Mouse (Mus musculus): ENCODE measurements around the gene Prrxl1. TPM values are rescaled to one million over a fixed set of nuclear protein-coding genes. Genes with fewer than 3 reads are reported as not detected.

Prrxl1 gene
- polyA plus RNA-seq, 1 experiment from 2014 or later: 0.11 TPM

DNA sequence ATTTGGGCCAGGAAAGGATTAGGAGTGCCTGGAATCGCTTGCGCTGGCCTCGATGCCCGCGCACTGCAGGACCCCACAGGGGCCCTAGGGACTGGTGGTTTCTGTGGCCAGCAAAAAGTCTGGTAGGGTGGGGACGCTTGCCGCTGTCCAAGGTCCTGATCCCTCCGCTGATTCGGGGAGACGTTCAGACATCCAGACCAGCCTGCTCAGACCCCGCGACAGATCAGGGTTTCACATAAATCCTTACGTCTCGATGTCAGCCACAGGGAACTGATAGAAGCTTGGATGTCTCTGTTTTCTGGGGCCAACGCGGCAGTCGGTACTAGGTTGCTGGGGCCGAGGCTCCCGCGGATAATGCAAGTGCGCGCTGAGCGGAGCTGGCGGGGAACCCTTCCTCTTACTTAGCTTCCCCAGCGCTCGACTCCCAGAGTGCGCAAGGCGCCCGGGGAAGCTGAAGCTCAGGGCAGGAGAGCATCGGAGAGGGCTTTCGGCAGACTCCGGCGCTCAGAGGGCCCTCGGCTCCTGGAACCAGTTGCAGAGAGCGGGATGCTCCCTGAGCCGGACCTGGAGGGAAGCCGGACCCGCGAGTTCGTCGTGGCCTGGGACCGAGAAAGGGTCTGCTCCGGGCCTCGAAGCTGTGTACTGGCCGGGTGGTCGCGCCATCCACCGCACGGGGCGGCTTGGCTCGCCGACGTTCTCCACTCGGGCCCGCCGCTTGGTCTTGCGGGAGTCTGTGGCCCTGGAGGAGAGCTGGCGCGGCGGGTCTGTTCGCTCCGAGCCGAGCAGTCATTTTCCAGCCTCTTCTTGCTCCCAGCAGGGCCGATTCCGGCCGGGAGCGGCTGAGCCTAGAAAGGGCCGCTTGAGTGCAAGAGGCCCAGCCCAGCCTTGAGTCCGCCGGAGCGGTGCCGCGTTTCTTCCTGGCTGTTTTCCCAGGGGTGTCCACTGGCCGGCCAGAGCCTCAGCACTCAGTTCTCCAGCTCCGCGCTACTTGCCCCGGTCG is 1.7 kb upstream of the Prrxl1 start:
- Histone ChIP-seq H3K4me3 (peak overlapping the region; percentile 42), H3K4me2 (peak overlapping the region; percentile 62), H3K4me1 (peaks cover 24% of the 10 kb centered on the region), H3K36me3 (no peaks in the 10 kb centered on the region), H3K27ac (replicated peaks) (no peak overlapping the region), H3K9me3 (no peaks in the 10 kb centered on the region), H3K27me3 (replicated peaks) (peaks cover 100% of the 10 kb centered on the region), H3K9ac (no peak overlapping the region)
- under 1% methylated on average over 78 of the region's 78 CpGs for WGBS
- no peak for ATAC-seq (ENCODE audit: extremely low read depth, insufficient number of reproducible peaks, low FRiP score, low TSS enrichment)

- H3K36me3 ChIP-seq: no peaks in the 10 kb centered on the region
- no peak overlapping the region for H3K9ac ChIP-seq
- H3K27me3 ChIP-seq (replicated peaks): peaks cover 100% of the 10 kb centered on the region
- H3K27ac ChIP-seq (replicated peaks): no peak overlapping the region
- 7% methylated on average over 23 of the region's 23 CpGs for WGBS
- peak overlapping the region; percentile 45; the same call in 1 of the 2 replicates for H3K4me3 ChIP-seq
- peaks cover 24% of the 10 kb centered on the region for H3K4me1 ChIP-seq
- no peak for ATAC-seq (ENCODE audit: extremely low read depth, insufficient number of reproducible peaks, low FRiP score, low TSS enrichment)
- no peaks in the 10 kb centered on the region for H3K9me3 ChIP-seq
- H3K4me2 ChIP-seq: peak overlapping the region; percentile 66; the same call in 1 of the 2 replicates
Measured at GRCm38 (mm10) chr14:32598437-32599219, 579 bp upstream of the Prrxl1 start.

- peak overlapping the region; percentile 45; the same call in 1 of the 2 replicates for H3K4me3 ChIP-seq
- 0 out of 2 replicates have a peak overlapping the region, but pooled peaks have one; percentile 66 for H3K4me2 ChIP-seq
- peaks cover 100% of the 10 kb centered on the region for H3K27me3 ChIP-seq (replicated peaks)
- H3K27ac ChIP-seq (replicated peaks): no peak overlapping the region
- 4% methylated on average over 16 of the region's 16 CpGs for WGBS
- no peak for ATAC-seq (ENCODE audit: extremely low read depth, insufficient number of reproducible peaks, low FRiP score, low TSS enrichment)
- no peaks in the 10 kb centered on the region for H3K36me3 ChIP-seq
- no peaks in the 10 kb centered on the region for H3K9me3 ChIP-seq
- H3K9ac ChIP-seq: no peak overlapping the region
- H3K4me1 ChIP-seq: peaks cover 24% of the 10 kb centered on the region
Measured at GRCm38 (mm10) chr14:32600110-32600509, 903 bp downstream of the Prrxl1 start.

DNA sequence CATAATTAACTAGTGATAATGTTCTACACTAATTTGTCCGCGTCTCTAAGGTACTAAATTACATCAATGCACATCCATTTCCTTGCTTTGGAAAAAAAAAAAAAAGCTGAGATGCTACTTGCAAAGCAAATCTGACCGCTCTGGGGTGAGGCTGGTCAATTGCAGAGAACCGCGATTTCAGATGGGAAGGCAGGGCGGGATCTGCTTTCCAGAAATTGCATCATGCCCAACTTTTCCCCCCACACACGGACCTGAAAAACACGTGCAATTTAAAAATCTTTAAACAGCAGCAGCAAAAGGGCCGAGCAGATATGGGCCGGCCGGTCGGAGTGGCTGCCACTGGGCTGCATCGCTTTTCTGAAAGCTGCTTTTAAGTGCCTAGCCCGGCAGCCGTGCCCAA is 6.3 kb downstream of the Prrxl1 start:
- no peak for ATAC-seq (ENCODE audit: extremely low read depth, insufficient number of reproducible peaks, low FRiP score, low TSS enrichment)
- Histone ChIP-seq H3K36me3 (no peaks in the 10 kb centered on the region), H3K27me3 (replicated peaks) (peaks cover 78% of the 10 kb centered on the region), H3K9ac (no peak overlapping the region), H3K4me2 (no peak overlapping the region), H3K27ac (replicated peaks) (no peak overlapping the region), H3K4me3 (no peak overlapping the region), H3K9me3 (no peaks in the 10 kb centered on the region), H3K4me1 (no peaks in the 10 kb centered on the region)
- WGBS: 52% methylated on average over 15 of the region's 15 CpGs

DNA sequence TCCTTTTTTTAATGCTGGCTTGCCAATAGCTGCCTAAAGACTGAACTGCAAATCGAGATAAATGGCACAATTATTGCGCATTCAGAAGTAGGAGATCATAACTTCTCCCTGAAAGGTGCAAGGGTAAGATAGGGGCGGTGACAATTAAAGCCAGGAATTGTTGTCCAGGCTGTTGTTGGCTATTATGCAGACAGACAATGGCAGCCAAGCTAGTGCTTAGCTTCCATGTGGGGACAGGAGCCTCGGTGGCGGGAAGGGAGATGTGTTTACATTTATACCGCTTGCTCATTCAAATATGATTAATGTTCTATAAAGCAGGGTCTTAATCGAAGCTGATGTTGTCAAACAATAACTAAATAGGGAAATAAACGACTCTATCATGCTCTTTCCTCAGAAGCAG is 7.1 kb downstream of the Prrxl1 start:
- Histone ChIP-seq H3K27ac (replicated peaks) (no peak overlapping the region), H3K9me3 (no peaks in the 10 kb centered on the region), H3K27me3 (replicated peaks) (peaks cover 70% of the 10 kb centered on the region), H3K9ac (no peak overlapping the region), H3K4me2 (no peak overlapping the region), H3K36me3 (no peaks in the 10 kb centered on the region), H3K4me3 (no peak overlapping the region), H3K4me1 (no peaks in the 10 kb centered on the region)
- ATAC-seq (ENCODE audit: extremely low read depth, insufficient number of reproducible peaks, low FRiP score, low TSS enrichment): no peak
- WGBS: 71% methylated on average over 8 of the region's 8 CpGs

DNA sequence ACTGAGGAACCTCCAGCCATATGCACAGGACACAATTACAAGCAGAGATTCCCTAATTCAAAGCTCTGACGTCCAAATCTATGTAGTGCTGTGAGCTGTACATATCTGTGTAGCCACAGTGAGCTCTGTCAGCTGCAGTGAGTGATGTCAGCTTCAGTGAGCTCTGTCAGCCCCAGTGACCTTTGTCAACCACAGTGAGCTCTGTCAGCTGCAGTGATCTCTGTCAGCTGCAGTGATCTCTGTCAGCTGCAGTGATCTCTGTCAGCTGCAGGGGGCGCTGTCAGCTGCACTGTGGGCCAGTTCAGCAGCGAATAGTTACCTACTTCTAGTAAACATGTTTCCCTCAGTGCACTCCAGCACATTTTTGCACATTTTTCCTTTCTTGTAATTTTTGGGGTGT is 10.2 kb downstream of the Prrxl1 start:
- H3K36me3 ChIP-seq: no peaks in the 10 kb centered on the region
- no peak overlapping the region for H3K4me2 ChIP-seq
- H3K4me1 ChIP-seq: no peaks in the 10 kb centered on the region
- H3K27ac ChIP-seq (replicated peaks): no peak overlapping the region
- H3K9ac ChIP-seq: no peak overlapping the region
- ATAC-seq (ENCODE audit: extremely low read depth, insufficient number of reproducible peaks, low FRiP score, low TSS enrichment): no peak
- peaks cover 49% of the 10 kb centered on the region for H3K27me3 ChIP-seq (replicated peaks)
- no peaks in the 10 kb centered on the region for H3K9me3 ChIP-seq
- H3K4me3 ChIP-seq: no peak overlapping the region
- WGBS: 19% methylated on average over 3 of the region's 3 CpGs

DNA sequence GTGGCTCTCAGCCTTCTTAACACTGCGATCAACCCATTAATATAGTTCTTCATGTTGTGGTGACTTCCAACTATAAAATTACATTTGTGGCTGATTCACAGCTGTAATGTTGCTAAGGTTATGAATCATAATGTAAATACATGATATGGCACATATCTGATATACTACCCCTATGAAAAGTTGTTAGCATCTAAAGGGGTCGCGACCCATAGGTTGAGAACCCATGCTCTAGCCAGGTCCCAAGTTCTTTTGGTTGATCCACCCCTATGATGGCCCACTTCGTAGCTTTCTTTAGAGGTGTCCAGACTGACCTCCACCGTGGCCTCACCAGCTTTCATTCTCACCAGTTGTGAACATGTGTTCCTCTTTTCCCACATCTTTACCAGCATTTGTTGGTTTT is 18.0 kb downstream of the Prrxl1 start:
- no peak overlapping the region for H3K4me3 ChIP-seq
- no peaks in the 10 kb centered on the region for H3K9me3 ChIP-seq
- no peak overlapping the region for H3K9ac ChIP-seq
- 0 out of 2 replicates have a peak, but pooled peaks cover 17% of the 10 kb centered on the region for H3K27me3 ChIP-seq (replicated peaks)
- no peak overlapping the region for H3K4me2 ChIP-seq
- WGBS: 82% methylated on average over 5 of the region's 5 CpGs
- no peak for ATAC-seq (ENCODE audit: extremely low read depth, insufficient number of reproducible peaks, low FRiP score, low TSS enrichment)
- H3K36me3 ChIP-seq: no peaks in the 10 kb centered on the region
- H3K4me1 ChIP-seq: no peaks in the 10 kb centered on the region
- H3K27ac ChIP-seq (replicated peaks): no peak overlapping the region

GRCm38 (mm10) chr14:32624245-32624644 is 25.0 kb downstream of the Prrxl1 start:
- Histone ChIP-seq H3K27me3 (replicated peaks) (peaks cover 3% of the 10 kb centered on the region; the same call in 1 of the 2 replicates), H3K27ac (replicated peaks) (no peak overlapping the region), H3K9ac (no peak overlapping the region), H3K4me3 (no peak overlapping the region), H3K4me2 (no peak overlapping the region), H3K4me1 (peaks cover 5% of the 10 kb centered on the region; the same call in 1 of the 2 replicates), H3K9me3 (no peaks in the 10 kb centered on the region), H3K36me3 (no peaks in the 10 kb centered on the region)
- ATAC-seq (ENCODE audit: extremely low read depth, insufficient number of reproducible peaks, low FRiP score, low TSS enrichment): no peak
- whole genome bisulfite sequencing: 68% methylated on average over 3 of the region's 3 CpGs

DNA sequence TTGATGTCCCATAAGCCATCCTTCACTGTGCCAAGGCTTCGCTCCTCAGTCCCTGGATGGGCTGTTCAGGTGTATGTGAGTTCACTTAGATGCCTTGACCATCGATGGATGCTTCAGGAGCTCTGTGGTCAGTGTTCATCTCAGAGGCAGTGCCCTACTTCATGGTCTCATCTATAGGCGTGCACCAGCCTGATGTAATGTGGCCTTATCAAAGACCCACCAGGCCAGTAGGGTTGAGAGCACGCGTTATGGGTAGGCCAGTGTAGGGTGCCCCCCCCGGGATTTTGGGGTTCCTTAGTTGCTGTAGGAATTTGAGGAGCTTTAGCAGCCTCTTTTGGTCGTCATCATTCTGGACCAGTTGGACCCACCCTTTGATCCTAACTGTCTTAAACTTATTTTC is 25.6 kb downstream of the Prrxl1 start:
- 76% methylated on average over 7 of the region's 7 CpGs for WGBS
- no peak overlapping the region for H3K4me2 ChIP-seq
- no peak overlapping the region for H3K4me3 ChIP-seq
- ATAC-seq (ENCODE audit: extremely low read depth, insufficient number of reproducible peaks, low FRiP score, low TSS enrichment): no peak
- H3K9me3 ChIP-seq: no peaks in the 10 kb centered on the region
- H3K36me3 ChIP-seq: no peaks in the 10 kb centered on the region
- peaks cover 5% of the 10 kb centered on the region; the same call in 1 of the 2 replicates for H3K4me1 ChIP-seq
- no peak overlapping the region for H3K27ac ChIP-seq (replicated peaks)
- peaks cover 3% of the 10 kb centered on the region; the same call in 1 of the 2 replicates for H3K27me3 ChIP-seq (replicated peaks)
- H3K9ac ChIP-seq: no peak overlapping the region

DNA sequence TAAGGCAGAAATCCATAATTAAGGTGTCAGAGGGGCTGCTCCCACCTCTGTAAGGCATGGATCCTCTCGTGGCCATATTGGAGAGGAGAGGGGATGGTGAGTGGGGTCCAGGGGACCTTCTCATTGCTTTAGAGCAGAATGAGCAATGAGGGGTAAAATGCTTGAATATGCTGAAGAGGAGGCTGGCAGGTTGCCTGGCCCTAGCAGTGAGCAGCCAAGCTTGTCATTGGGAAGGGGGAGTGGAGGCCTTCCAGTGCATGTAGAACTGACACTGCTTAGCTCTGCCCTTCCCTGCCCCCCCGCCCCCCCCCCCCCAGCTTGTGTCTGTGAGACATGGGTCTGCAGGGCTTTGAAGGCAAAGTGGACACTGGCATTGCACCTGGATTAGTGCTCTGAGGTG is 28.1 kb downstream of the Prrxl1 start:
- H3K4me3 ChIP-seq: no peak overlapping the region
- H3K9ac ChIP-seq: no peak overlapping the region
- no peaks in the 10 kb centered on the region for H3K9me3 ChIP-seq
- H3K27ac ChIP-seq (replicated peaks): no peak overlapping the region
- no peak overlapping the region for H3K4me2 ChIP-seq
- H3K27me3 ChIP-seq (replicated peaks): peaks cover 10% of the 10 kb centered on the region; the same call in 1 of the 2 replicates
- WGBS: 33% methylated on average over 2 of the region's 2 CpGs
- no peak for ATAC-seq (ENCODE audit: extremely low read depth, insufficient number of reproducible peaks, low FRiP score, low TSS enrichment)
- no peaks in the 10 kb centered on the region for H3K36me3 ChIP-seq
- peaks cover 5% of the 10 kb centered on the region; the same call in 1 of the 2 replicates for H3K4me1 ChIP-seq

- peak overlapping the region; percentile 47; the same call in 1 of the 2 replicates for H3K9ac ChIP-seq
- H3K4me3 ChIP-seq: 0 out of 2 replicates have a peak overlapping the region, but pooled peaks have one; percentile 16
- H3K27me3 ChIP-seq (replicated peaks): peaks cover 16% of the 10 kb centered on the region; the same call in 1 of the 2 replicates
- H3K27ac ChIP-seq (replicated peaks): no peak overlapping the region
- no peaks in the 10 kb centered on the region for H3K36me3 ChIP-seq
- H3K4me1 ChIP-seq: peaks cover 5% of the 10 kb centered on the region; the same call in 1 of the 2 replicates
- H3K9me3 ChIP-seq: no peaks in the 10 kb centered on the region
- 24% methylated on average over 10 of the region's 10 CpGs for WGBS
- no peak; the same call in 1 of the 2 replicates for ATAC-seq (ENCODE audit: extremely low read depth, insufficient number of reproducible peaks, low FRiP score, low TSS enrichment)
- peak overlapping the region; percentile 60 for H3K4me2 ChIP-seq
Measured at GRCm38 (mm10) chr14:32628584-32628983, 29.4 kb downstream of the Prrxl1 start.

Measured in heart, embryonic 13.5 days (tissue).